Mouse (Mus musculus) C2C12 (cell line): ENCODE measurements around the gene Grip1. TPM values are rescaled to one million over a fixed set of nuclear protein-coding genes. Genes with fewer than 3 reads are reported as not detected.

Experiments used
- H3K27me3 ChIP-seq: one replicate; pipeline ENCODE4 v1.6.1; 2011; ENCODE audit not compliant: control insufficient read depth, insufficient read depth, insufficient read length
- H3K36me3 ChIP-seq: one replicate; pipeline ENCODE4 v1.6.1; 2011; ENCODE audit not compliant: control insufficient read depth, insufficient read depth
- H3K4me3 ChIP-seq: one replicate; pipeline ENCODE4 v1.5.1; 2011; ENCODE audit warnings: mild to moderate bottlenecking, control low read depth; ENCODE audit not compliant: poor library complexity, insufficient read depth, severe bottlenecking
- H3K79me2 ChIP-seq: one replicate; pipeline ENCODE4 v1.6.1; 2011; ENCODE audit not compliant: control insufficient read depth, insufficient read depth
- H3K79me3 ChIP-seq: one replicate; pipeline ENCODE4 v1.6.1; 2011; ENCODE audit warnings: low read depth, control low read depth
- H3ac ChIP-seq: one replicate; pipeline ENCODE3; 2011; ENCODE audit warnings: low read depth; ENCODE audit not compliant: control insufficient read depth, insufficient read length
- CEBPB ChIP-seq: IDR thresholded peaks from one replicate; pipeline ENCODE4 v1.6.1; 2011; ENCODE audit warnings: low read depth, mild to moderate bottlenecking, control low read depth, moderate library complexity
- CTCF ChIP-seq: IDR thresholded peaks from one replicate; pipeline ENCODE4 v1.5.1; 2011; ENCODE audit not compliant: control insufficient read depth, insufficient read depth, insufficient read length
- FOSL1 ChIP-seq: IDR thresholded peaks from one replicate; pipeline ENCODE4 v1.8.0; 2011; ENCODE audit warnings: mild to moderate bottlenecking, low read length; ENCODE audit not compliant: poor library complexity, insufficient read depth, severe bottlenecking
- MAX ChIP-seq: IDR thresholded peaks from one replicate; pipeline ENCODE4 v1.6.1; 2011; ENCODE audit warnings: mild to moderate bottlenecking, control low read depth
- MYOD1 ChIP-seq: IDR thresholded peaks from one replicate; pipeline ENCODE4 v1.6.1; 2011; ENCODE audit warnings: low read depth; ENCODE audit not compliant: control insufficient read depth, insufficient read length
- MYOG ChIP-seq: IDR thresholded peaks from one replicate; pipeline ENCODE4 v1.6.1; 2011; ENCODE audit not compliant: control insufficient read depth, insufficient read length; ENCODE audit errors: extremely low read depth
- USF1 ChIP-seq: IDR thresholded peaks from one replicate; pipeline ENCODE4 v1.6.1; 2011; ENCODE audit warnings: low read depth, mild to moderate bottlenecking, control low read depth, moderate library complexity
- polyA plus RNA-seq: library from polyadenylated mRNA; unstranded; fragments of >200 nt; fragmentation: generic; extraction: Trizol; gene quantifications from one replicate; pipeline ENCODE4 v1.2.1, GENCODE M21; 2012; ENCODE audit warnings: missing spikeins

The Grip1 gene
- polyA plus RNA-seq, 1 experiment, result 0.02 TPM

GRCm38 (mm10) chr10:119816001-119816400 is 362.4 kb downstream of the Grip1 start:
- peaks cover 9% of the 10 kb centered on the region for H3K27me3 ChIP-seq
- H3K36me3 ChIP-seq, result no peaks in the 10 kb centered on the region
- H3K79me2 ChIP-seq, result no peaks in the 10 kb centered on the region
- no peak overlapping the region for H3ac ChIP-seq
- no peak overlapping the region for H3K4me3 ChIP-seq
- TF ChIP-seq MYOD1 (no peak), CEBPB (no peak), CTCF (no peak), USF1 (no peak), MAX (no peak), MYOG (no peak), FOSL1 (no peak)
- H3K79me3 ChIP-seq, result no peaks in the 10 kb centered on the region

- H3K27me3 ChIP-seq, result peaks cover 5% of the 10 kb centered on the region
- TF ChIP-seq CEBPB, result no peak
- TF ChIP-seq USF1, result no peak
- no peak for TF ChIP-seq MYOG
- no peak for TF ChIP-seq CTCF
- TF ChIP-seq MAX, result no peak
- TF ChIP-seq MYOD1, result no peak
- TF ChIP-seq FOSL1, result no peak
These were observed 364.8 kb downstream of the Grip1 start for GRCm38 (mm10) chr10:119818381-119818780.

GRCm38 (mm10) chr10:119819102-119819681 is 365.6 kb downstream of the Grip1 start:
- H3K79me3 ChIP-seq, result no peaks in the 10 kb centered on the region
- no peak overlapping the region for H3ac ChIP-seq
- H3K27me3 ChIP-seq, result peaks cover 5% of the 10 kb centered on the region
- H3K79me2 ChIP-seq, result no peaks in the 10 kb centered on the region
- no peak overlapping the region for H3K4me3 ChIP-seq
- H3K36me3 ChIP-seq, result no peaks in the 10 kb centered on the region
- TF ChIP-seq MYOG (no peak), CTCF (no peak), MAX (no peak), USF1 (no peak), FOSL1 (no peak), CEBPB (no peak), MYOD1 (no peak)

More at GRCm38 (mm10) chr10:119818381-119818780, 364.8 kb downstream of the Grip1 start:
- Histone ChIP-seq H3K79me3 (no peaks in the 10 kb centered on the region), H3K36me3 (no peaks in the 10 kb centered on the region), H3K79me2 (no peaks in the 10 kb centered on the region), H3K4me3 (no peak overlapping the region), H3ac (no peak overlapping the region)

GRCm38 (mm10) chr10:119819740-119820139 is 366.1 kb downstream of the Grip1 start:
- TF ChIP-seq MAX, result no peak
- TF ChIP-seq CEBPB, result no peak
- TF ChIP-seq USF1, result no peak
- no peak for TF ChIP-seq MYOG
- no peak for TF ChIP-seq CTCF
- no peak for TF ChIP-seq MYOD1
- no peak for TF ChIP-seq FOSL1
- Histone ChIP-seq H3K27me3 (peaks cover 5% of the 10 kb centered on the region), H3K4me3 (no peak overlapping the region), H3K36me3 (no peaks in the 10 kb centered on the region), H3K79me2 (no peaks in the 10 kb centered on the region), H3ac (no peak overlapping the region), H3K79me3 (no peaks in the 10 kb centered on the region)

GRCm38 (mm10) chr10:119820428-119820827 is 366.8 kb downstream of the Grip1 start:
- no peak for TF ChIP-seq CTCF
- no peak for TF ChIP-seq MAX
- TF ChIP-seq CEBPB, result no peak
- no peak for TF ChIP-seq MYOD1
- no peak for TF ChIP-seq MYOG
- TF ChIP-seq FOSL1, result no peak
- TF ChIP-seq USF1, result no peak
- Histone ChIP-seq H3K79me2 (no peaks in the 10 kb centered on the region), H3ac (no peak overlapping the region), H3K36me3 (no peaks in the 10 kb centered on the region), H3K79me3 (no peaks in the 10 kb centered on the region), H3K27me3 (peaks cover 5% of the 10 kb centered on the region), H3K4me3 (no peak overlapping the region)

GRCm38 (mm10) chr10:119823691-119824090 is 370.1 kb downstream of the Grip1 start:
- no peak overlapping the region for H3K4me3 ChIP-seq
- H3K27me3 ChIP-seq, result peaks cover 5% of the 10 kb centered on the region
- no peaks in the 10 kb centered on the region for H3K36me3 ChIP-seq
- H3K79me2 ChIP-seq, result no peaks in the 10 kb centered on the region
- TF ChIP-seq MYOG (no peak), FOSL1 (no peak), MAX (no peak), CTCF (no peak), CEBPB (no peak), USF1 (no peak), MYOD1 (no peak)
- no peak overlapping the region for H3ac ChIP-seq
- no peaks in the 10 kb centered on the region for H3K79me3 ChIP-seq
